In the genomic region with DNA sequence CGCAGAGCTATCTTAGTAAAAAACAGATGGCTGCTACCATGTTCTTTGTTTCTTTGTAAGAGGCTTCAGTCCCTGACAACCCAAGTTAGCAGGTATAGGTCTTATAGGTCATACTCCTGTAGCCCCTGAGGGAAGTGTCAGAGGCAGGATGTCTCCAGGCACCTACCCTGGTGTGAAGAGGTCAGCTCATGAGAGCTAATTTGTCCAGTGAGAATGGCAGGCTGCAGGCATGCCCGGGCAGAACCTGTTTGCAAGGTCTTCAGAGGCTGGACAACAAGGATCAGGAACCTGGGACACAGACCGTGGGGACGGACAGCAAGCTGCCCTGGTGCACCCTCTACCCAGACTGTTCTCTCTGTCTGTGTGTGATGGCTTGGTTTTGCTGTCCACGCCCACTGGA, we compare ENCODE assay signal across 28 mouse cellular contexts.
DNase-seq lines count a peak whose midpoint lies in the region; ATAC-seq and TF ChIP-seq lines count a peak whose summit lies in the region.
"Had no signal": no experiment of that assay in that cellular context is flagged by ENCODE, and none has a peak within 500 bp of the region (broad histone marks: within the 10 kb centered on the region; RNA-seq: fewer than 3 reads in every experiment).

No protein-coding gene starts in this region.

- H3K4me1 ChIP-seq in heart, embryonic 10.5 days, result peaks cover 41% of the 10 kb centered on the region
- peaks cover 29% of the 10 kb centered on the region for H3K4me1 ChIP-seq in E14TG2a.4 (replicated peaks; ENCODE audit: low read depth, low read length)
- H3K4me1 ChIP-seq in ES-Bruce4 (ENCODE audit: control insufficient read depth, insufficient read depth, low read length), result peaks cover 5% of the 10 kb centered on the region
- H3K4me1 ChIP-seq in stomach, postnatal 0 days (replicated peaks; ENCODE audit: control insufficient read depth, insufficient read depth), result no peaks in the 10 kb centered on the region
- H3K4me1 ChIP-seq in kidney, adult 2 months (ENCODE audit: control insufficient read depth, insufficient read depth, low read length), result no peaks in the 10 kb centered on the region

- ATAC-seq in stomach, postnatal 0 days (ENCODE audit: low FRiP score, low TSS enrichment), result no peak
- ATAC-seq: forebrain, embryonic 16.5 days; hindbrain, embryonic 16.5 days; Patski had no signal

- no peak overlapping the region for H3K4me2 ChIP-seq in stomach, postnatal 0 days (replicated peaks; ENCODE audit: low read depth)
- H3K4me2 ChIP-seq: heart, embryonic 12.5 days; midbrain, embryonic 11.5 days; neural tube, embryonic 13.5 days had no signal

- no peak for TF ChIP-seq POLR2A in ES-Bruce4 (IDR thresholded peaks at IDR 0.05; ENCODE audit: insufficient read depth, low read length)
- no peak for TF ChIP-seq POLR2A in kidney, adult 2 months (IDR thresholded peaks at IDR 0.05; ENCODE audit: low read depth, low read length)

- H3K36me3 ChIP-seq in heart, embryonic 10.5 days, result no peaks in the 10 kb centered on the region
- H3K36me3 ChIP-seq in E14TG2a.4 (ENCODE audit: insufficient read depth, low read length) (no peaks in the 10 kb centered on the region), ES-Bruce4 (ENCODE audit: control insufficient read depth, insufficient read depth, low read length, poor library complexity, severe bottlenecking) (no peaks in the 10 kb centered on the region)
- H3K36me3 ChIP-seq in stomach, postnatal 0 days (ENCODE audit: control insufficient read depth, insufficient read depth, low read length), result no peaks in the 10 kb centered on the region
- no peaks in the 10 kb centered on the region for H3K36me3 ChIP-seq in kidney, adult 2 months (ENCODE audit: control insufficient read depth, insufficient read depth, low read length)
- H3K36me3 ChIP-seq: heart, embryonic 12.5 days; neural tube, embryonic 13.5 days had no signal

- H3K4me3 ChIP-seq in heart, embryonic 10.5 days, result no peak overlapping the region
- H3K4me3 ChIP-seq in E14TG2a.4 (replicated peaks; ENCODE audit: low read length) (peak overlapping the region; percentile 54), ES-Bruce4 (ENCODE audit: low read depth, low read length) (no peak overlapping the region)
- H3K4me3 ChIP-seq in stomach, postnatal 0 days (ENCODE audit: low read depth, low read length), result no peak overlapping the region
- no peak overlapping the region for H3K4me3 ChIP-seq in kidney, adult 2 months (ENCODE audit: insufficient read depth, low read depth, low read length)
- H3K4me3 ChIP-seq: erythroblast, embryonic 14.5 days; heart, embryonic 12.5 days; myocyte; neural tube, embryonic 13.5 days had no signal

- H3K27me3 ChIP-seq in heart, embryonic 10.5 days (ENCODE audit: insufficient read depth, poor library complexity, severe bottlenecking), result 0 out of 2 replicates have a peak, but pooled peaks cover 6% of the 10 kb centered on the region
- H3K27me3 ChIP-seq in E14TG2a.4 (ENCODE audit: insufficient read depth, low read length) (no peaks in the 10 kb centered on the region), ES-Bruce4 (ENCODE audit: control insufficient read depth, insufficient read depth, low read length, poor library complexity, severe bottlenecking) (no peaks in the 10 kb centered on the region)
- no peaks in the 10 kb centered on the region for H3K27me3 ChIP-seq in stomach, postnatal 0 days (ENCODE audit: control insufficient read depth, insufficient read depth, low read length)
- no peaks in the 10 kb centered on the region for H3K27me3 ChIP-seq in kidney, adult 2 months (replicated peaks; ENCODE audit: control insufficient read depth, insufficient read depth, low read length)
- H3K27me3 ChIP-seq: heart, embryonic 12.5 days; neural tube, embryonic 13.5 days; Patski had no signal

- TF ChIP-seq CTCF in E14TG2a.4 (conservative IDR thresholded peaks at IDR 0.05; ENCODE audit: low read length) (no peak), ES-Bruce4 (IDR thresholded peaks at IDR 0.05; ENCODE audit: low read depth, low read length) (no peak)
- no peak for TF ChIP-seq CTCF in stomach, postnatal 0 days (IDR thresholded peaks at IDR 0.05; ENCODE audit: low read depth)
- TF ChIP-seq CTCF in kidney, adult 2 months (conservative IDR thresholded peaks at IDR 0.05; ENCODE audit: insufficient read depth, insufficient read length, low read depth, low read length), result no peak

- H3K27ac ChIP-seq in heart, embryonic 10.5 days, result 0 out of 2 replicates have a peak overlapping the region, but pooled peaks have one; percentile 1
- no peak overlapping the region for H3K27ac ChIP-seq in ES-Bruce4 (ENCODE audit: insufficient read depth, low read length)
- no peak overlapping the region for H3K27ac ChIP-seq in stomach, postnatal 0 days (replicated peaks)
- no peak overlapping the region for H3K27ac ChIP-seq in kidney, adult 2 months (ENCODE audit: insufficient read depth, low read depth, low read length)
- H3K27ac ChIP-seq: kidney, postnatal 0 days; liver, embryonic 14.5 days; neural tube, embryonic 13.5 days had no signal

- DNase-seq in heart, embryonic 10.5 days (ENCODE audit: low spot score), result no peak
- DNase-seq in heart, postnatal 14 days, result no peak
- DNase-seq in embryo, embryonic 11 days, result peak; percentile 24
- DNase-seq in stomach, postnatal 0 days (ENCODE audit: low spot score), result no peak
- DNase-seq in gastrocnemius, postnatal 25 days, result no peak
- DNase-seq in kidney, adult 2 months, result no peak
- DNase-seq: adrenal gland, postnatal 36 days; B cell, adult 2 months; cerebellum, adult 18-20 months; cerebellum, postnatal 10 days; gastrocnemius, postnatal 10 days; kidney, adult 8-10 months; liver; lung, adult 2 months; lung, postnatal 14 days had no signal

- 56% methylated on average over 5 of the region's 5 CpGs for WGBS in heart, embryonic 10.5 days
- 53% methylated on average over 5 of the region's 5 CpGs for WGBS in stomach, postnatal 0 days
- 62% methylated on average over 5 of the region's 5 CpGs for WGBS in kidney, adult 2 months

- intact Hi-C loops in heart, postnatal 14 days (cut with DNase I), result loop anchor here (10.0 kb wide), 1 partner anchor 468 kb away; no protein-coding TSS in a partner anchor

- H3K9ac ChIP-seq in ES-Bruce4 (ENCODE audit: low read depth, poor library complexity, severe bottlenecking), result no peak overlapping the region
- H3K9ac ChIP-seq in stomach, postnatal 0 days (ENCODE audit: low read length), result no peak overlapping the region
- H3K9ac ChIP-seq: heart, embryonic 12.5 days; liver, embryonic 14.5 days; neural tube, embryonic 13.5 days had no signal

- H3K9me3 ChIP-seq in heart, embryonic 10.5 days, result no peaks in the 10 kb centered on the region
- H3K9me3 ChIP-seq in E14TG2a.4 (ENCODE audit: low read length) (no peaks in the 10 kb centered on the region), ES-Bruce4 (replicated peaks; ENCODE audit: control insufficient read depth, insufficient read depth, low read length, poor library complexity, severe bottlenecking) (no peaks in the 10 kb centered on the region)
- H3K9me3 ChIP-seq in stomach, postnatal 0 days (ENCODE audit: control insufficient read depth, low read length), result no peaks in the 10 kb centered on the region
- H3K9me3 ChIP-seq: G1E; heart, embryonic 12.5 days; neural tube, embryonic 13.5 days had no signal

- peak; percentile 56; the same call in 1 of the 2 replicates for TF ChIP-seq EP300 in ES-Bruce4 (IDR thresholded peaks at IDR 0.05; ENCODE audit: insufficient read depth, low read depth, low read length)
- no peak for TF ChIP-seq EP300 in stomach, postnatal 0 days (optimal IDR thresholded peaks at IDR 0.05)
